Mouse (Mus musculus): ENCODE measurements around the gene Elavl1.

The Elavl1 gene

GRCm38 (mm10) chr8:4321031-4321430, 4.2 kb downstream of the Elavl1 start:
- no peak for DNase-seq (ENCODE audit: low read depth, low spot score)

- DNase-seq (ENCODE audit: low read depth, low spot score), result no peak
Observed at GRCm38 (mm10) chr8:4320404-4320803, 4.8 kb downstream of the Elavl1 start.

- DNase-seq (ENCODE audit: low read depth, low spot score), result no peak
Observed at GRCm38 (mm10) chr8:4319573-4319872, 5.7 kb downstream of the Elavl1 start.

- no peak for DNase-seq (ENCODE audit: low read depth, low spot score)
Observed at GRCm38 (mm10) chr8:4318796-4319572, 6.2 kb downstream of the Elavl1 start.

GRCm38 (mm10) chr8:4318124-4318523, 7.1 kb downstream of the Elavl1 start:
- no peak for DNase-seq (ENCODE audit: low read depth, low spot score)

GRCm38 (mm10) chr8:4314852-4315251, 10.4 kb downstream of the Elavl1 start:
- no peak for DNase-seq (ENCODE audit: low read depth, low spot score)

- no peak for DNase-seq (ENCODE audit: low read depth, low spot score)
Observed at GRCm38 (mm10) chr8:4313254-4314124, 11.7 kb downstream of the Elavl1 start.

GRCm38 (mm10) chr8:4312104-4312503, 13.1 kb downstream of the Elavl1 start:
- DNase-seq (ENCODE audit: low read depth, low spot score), result no peak

GRCm38 (mm10) chr8:4305838-4306237, 19.4 kb downstream of the Elavl1 start:
- no peak for DNase-seq (ENCODE audit: low read depth, low spot score)

- DNase-seq (ENCODE audit: low read depth, low spot score), result no peak
Observed at GRCm38 (mm10) chr8:4304124-4304547, 21.1 kb downstream of the Elavl1 start.

GRCm38 (mm10) chr8:4297822-4298221, 27.4 kb downstream of the Elavl1 start:
- no peak for DNase-seq (ENCODE audit: low read depth, low spot score)

GRCm38 (mm10) chr8:4292738-4293137, 32.5 kb downstream of the Elavl1 start:
- DNase-seq (ENCODE audit: low read depth, low spot score), result no peak

GRCm38 (mm10) chr8:4276111-4276465, 49.1 kb downstream of the Elavl1 start:
- no peak for DNase-seq (ENCODE audit: low read depth, low spot score)

GRCm38 (mm10) chr8:4275275-4276110, 49.7 kb downstream of the Elavl1 start, which contains the start of gene Timm44:
Gene Timm44 (minus strand): TSS chr8:4275913.
- DNase-seq (ENCODE audit: low read depth, low spot score), result peak; percentile 97

GRCm38 (mm10) chr8:4269609-4270008, 55.6 kb downstream of the Elavl1 start:
- DNase-seq (ENCODE audit: low read depth, low spot score), result no peak

- DNase-seq (ENCODE audit: low read depth, low spot score), result no peak
Observed at GRCm38 (mm10) chr8:4267627-4268026, 57.6 kb downstream of the Elavl1 start.

- DNase-seq (ENCODE audit: low read depth, low spot score), result no peak
Observed at GRCm38 (mm10) chr8:4265160-4265914, 59.9 kb downstream of the Elavl1 start.

- no peak for DNase-seq (ENCODE audit: low read depth, low spot score)
Observed at GRCm38 (mm10) chr8:4263105-4263791, 62.0 kb downstream of the Elavl1 start.

GRCm38 (mm10) chr8:4259805-4260170, 65.4 kb downstream of the Elavl1 start:
- DNase-seq (ENCODE audit: low read depth, low spot score), result no peak

GRCm38 (mm10) chr8:4259125-4259804, 65.9 kb downstream of the Elavl1 start, which contains the start of gene Ctxn1:
Gene Ctxn1 (minus strand): TSS chr8:4259274.
- peak; percentile 90 for DNase-seq (ENCODE audit: low read depth, low spot score)
